In the genomic region with DNA sequence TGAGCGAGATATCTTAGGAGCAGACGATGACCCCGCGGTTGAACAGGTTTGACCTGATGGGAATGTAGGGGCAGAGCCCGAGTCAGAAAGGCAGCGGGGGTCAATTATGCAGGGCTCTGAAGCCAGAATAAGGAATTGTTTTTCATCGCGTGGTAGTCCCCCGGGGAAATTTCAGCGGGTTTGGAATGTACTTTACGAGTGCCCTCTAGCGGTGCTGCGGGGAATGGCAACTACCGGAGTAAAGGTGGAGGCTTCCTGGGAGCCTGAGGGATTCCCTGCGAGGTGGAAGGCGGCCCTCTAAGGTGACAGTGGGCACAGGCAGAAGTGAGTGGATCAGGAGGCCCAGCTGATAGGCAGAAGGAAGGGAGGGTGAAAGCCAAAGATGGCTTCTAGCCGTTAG, we compare ENCODE assay signal across 8 mouse cellular contexts.
DNase-seq lines count a peak whose midpoint lies in the region; ATAC-seq lines count a peak whose summit lies in the region.

No protein-coding gene starts in this region.

- H3K9me3 ChIP-seq in embryonic facial prominence, embryonic 10.5 days: no peaks in the 10 kb centered on the region
- H3K9me3 ChIP-seq in kidney, embryonic 14.5 days (ENCODE audit: control insufficient read depth, low read length): no peaks in the 10 kb centered on the region
- H3K9me3 ChIP-seq in liver, embryonic 12.5 days (replicated peaks): no peaks in the 10 kb centered on the region
- H3K9me3 ChIP-seq in stomach, embryonic 14.5 days (ENCODE audit: control insufficient read depth, low read depth, low read length): no peaks in the 10 kb centered on the region

- H3K9ac ChIP-seq in kidney, embryonic 14.5 days (ENCODE audit: low read depth, low read length): peak overlapping the region; percentile 34; the same call in 1 of the 2 replicates
- no peak overlapping the region for H3K9ac ChIP-seq in liver, embryonic 12.5 days
- no peak overlapping the region for H3K9ac ChIP-seq in stomach, embryonic 14.5 days (replicated peaks; ENCODE audit: low read depth, low read length)

- no peak for ATAC-seq in kidney, embryonic 14.5 days (ENCODE audit: low FRiP score, low TSS enrichment)
- ATAC-seq in liver, embryonic 12.5 days: no peak
- no peak for ATAC-seq in stomach, embryonic 14.5 days (ENCODE audit: insufficient number of reproducible peaks, insufficient read depth, low FRiP score, low read depth)

- 0 out of 2 replicates have a peak overlapping the region, but pooled peaks have one; percentile 52 for H3K27ac ChIP-seq in embryonic facial prominence, embryonic 10.5 days (replicated peaks)
- H3K27ac ChIP-seq in kidney, embryonic 14.5 days (ENCODE audit: low read depth, low read length): no peak overlapping the region
- H3K27ac ChIP-seq in liver, embryonic 12.5 days: no peak overlapping the region
- H3K27ac ChIP-seq in stomach, embryonic 14.5 days (ENCODE audit: low read length): no peak overlapping the region

- H3K27me3 ChIP-seq in embryonic facial prominence, embryonic 10.5 days (replicated peaks; ENCODE audit: low read depth, poor library complexity, severe bottlenecking): peaks cover 55% of the 10 kb centered on the region
- peaks cover 9% of the 10 kb centered on the region; the same call in 1 of the 2 replicates for H3K27me3 ChIP-seq in kidney, embryonic 14.5 days (ENCODE audit: control insufficient read depth, insufficient read depth, low read length)
- H3K27me3 ChIP-seq in liver, embryonic 12.5 days (replicated peaks): peaks cover 56% of the 10 kb centered on the region
- no peaks in the 10 kb centered on the region; the same call in 1 of the 2 replicates for H3K27me3 ChIP-seq in stomach, embryonic 14.5 days (ENCODE audit: control insufficient read depth, insufficient read depth, low read length)

- H3K36me3 ChIP-seq in embryonic facial prominence, embryonic 10.5 days (replicated peaks): no peaks in the 10 kb centered on the region
- no peaks in the 10 kb centered on the region for H3K36me3 ChIP-seq in kidney, embryonic 14.5 days (ENCODE audit: control insufficient read depth, insufficient read depth, low read length)
- H3K36me3 ChIP-seq in liver, embryonic 12.5 days: no peaks in the 10 kb centered on the region
- no peaks in the 10 kb centered on the region for H3K36me3 ChIP-seq in stomach, embryonic 14.5 days (ENCODE audit: control insufficient read depth, insufficient read depth, low read length)

- WGBS in embryonic facial prominence, embryonic 10.5 days: under 1% methylated on average over 17 of the region's 17 CpGs
- 3% methylated on average over 17 of the region's 17 CpGs for WGBS in kidney, embryonic 14.5 days
- WGBS in liver, embryonic 12.5 days (ENCODE audit: insufficient replicate concordance): 6% methylated on average over 17 of the region's 17 CpGs
- 2% methylated on average over 17 of the region's 17 CpGs for WGBS in stomach, embryonic 14.5 days

- H3K4me3 ChIP-seq in embryonic facial prominence, embryonic 10.5 days: peak overlapping the region; percentile 49
- peak overlapping the region; percentile 12; the same call in 1 of the 2 replicates for H3K4me3 ChIP-seq in kidney, embryonic 14.5 days (ENCODE audit: low read length)
- no peak overlapping the region for H3K4me3 ChIP-seq in liver, embryonic 12.5 days
- no peak overlapping the region; the same call in 1 of the 2 replicates for H3K4me3 ChIP-seq in stomach, embryonic 14.5 days (ENCODE audit: low read depth, low read length)

- peak overlapping the region; percentile 49 for H3K4me2 ChIP-seq in kidney, embryonic 14.5 days (replicated peaks; ENCODE audit: low read depth, low read length)
- H3K4me2 ChIP-seq in liver, embryonic 12.5 days: peak overlapping the region; percentile 48
- H3K4me2 ChIP-seq in stomach, embryonic 14.5 days (replicated peaks; ENCODE audit: low read depth, low read length): peak overlapping the region; percentile 51

- DNase-seq in 416B (ENCODE audit: low read depth): peak; percentile 46
- DNase-seq in adrenal gland, postnatal 25 days: peak; percentile 78
- peak; percentile 89 for DNase-seq in embryonic facial prominence, embryonic 10.5 days (ENCODE audit: low spot score)
- peak; percentile 86 for DNase-seq in heart, adult 8-10 months (ENCODE audit: low spot score)
- peak; percentile 43 to 53 for DNase-seq in natural killer cell, adult 2 months (ENCODE audit: low spot score in 2 of 2)

- H3K4me1 ChIP-seq in embryonic facial prominence, embryonic 10.5 days: peaks cover 57% of the 10 kb centered on the region
- peaks cover 30% of the 10 kb centered on the region for H3K4me1 ChIP-seq in kidney, embryonic 14.5 days (ENCODE audit: control insufficient read depth, insufficient read depth, low read length)
- H3K4me1 ChIP-seq in liver, embryonic 12.5 days: peaks cover 25% of the 10 kb centered on the region; the same call in 1 of the 2 replicates
- peaks cover 19% of the 10 kb centered on the region for H3K4me1 ChIP-seq in stomach, embryonic 14.5 days (ENCODE audit: control insufficient read depth, insufficient read depth, low read length)

Comparison
In these comparisons a context has a peak if more than half of its experiments do, and no peak if none do; other contexts are left out.
1. H3K4me3 ChIP-seq: peak in embryonic facial prominence, embryonic 10.5 days (single experiment) and kidney, embryonic 14.5 days (single experiment); none in liver, embryonic 12.5 days (single experiment) and stomach, embryonic 14.5 days (single experiment).
2. Peak in every context shown above with its lines, with median percentiles within 50 percentile points of each other: DNase-seq and H3K4me2 ChIP-seq.